Mouse (Mus musculus) lung, adult 2 months (tissue): ENCODE data around the gene Olfr857.
"Not testable (repeated sequence)": the region's sequence is repeated elsewhere in the genome, so short reads cannot be mapped to it uniquely, and the experiment has no call there.

Experiments
- CTCF ChIP-seq: fragments of 200-500 bp; IDR thresholded peaks from 2 replicates; pipeline ENCODE4 v1.5.1; 2011; ENCODE audit warnings: mild to moderate bottlenecking, low read length, control low read depth; ENCODE audit not compliant: insufficient read depth
- POLR2A ChIP-seq: fragments of 200-500 bp; IDR thresholded peaks from 2 replicates; pipeline ENCODE4 v1.6.1; 2011; ENCODE audit warnings: low read depth, mild to moderate bottlenecking, control low read depth, low read length, borderline replicate concordance; ENCODE audit errors: extremely low read depth

GRCm38 (mm10) chr9:19694898-19695379 lies 14.3 kb upstream of the Olfr857 start:
- not testable (repeated sequence) for TF ChIP-seq POLR2A, CTCF
